Mouse (Mus musculus) liver, adult (tissue): ENCODE results near the gene Ghr.

ENCODE experiments used
- GATA4 ChIP-seq: IDR thresholded peaks from 2 replicates; pipeline ENCODE4 v1.6.1; 2014; ENCODE audit warnings: mild to moderate bottlenecking, low read length; ENCODE audit not compliant: insufficient replicate concordance

The Ghr gene

DNA sequence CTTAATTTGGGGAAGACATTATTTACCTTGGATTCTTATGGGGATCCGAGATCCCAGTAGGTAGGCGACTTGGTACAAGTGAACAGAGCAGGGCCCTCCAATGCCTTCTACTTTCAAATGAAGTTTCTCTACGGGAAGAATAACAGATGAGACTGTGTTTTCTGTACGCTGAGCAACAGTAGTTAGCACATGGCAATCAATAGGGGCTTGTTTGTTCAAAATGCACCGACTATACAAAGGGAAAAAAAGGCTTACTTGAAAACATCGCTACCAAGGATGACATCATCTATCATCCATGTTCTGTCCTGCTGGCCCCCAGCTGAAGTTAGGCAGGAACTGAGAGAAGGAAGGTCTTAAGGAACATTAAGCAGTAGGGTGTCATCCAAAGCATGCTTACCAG lies 315.0 kb downstream of the Ghr start, which contains the start of gene Selenop:
Gene Selenop (plus strand): TSS at position 301 of the 400 bp plus-strand sequence.
- no peak for TF ChIP-seq GATA4
